Mouse (Mus musculus) midbrain, embryonic 11.5 days (tissue): Measurements from ENCODE around the gene Vwa8. TPM values are rescaled to one million over a fixed set of nuclear protein-coding genes. Genes with fewer than 3 reads are reported as not detected.
A peak's percentile ranks its signal among the peaks of the same experiment; 100 is the strongest.
"Not testable (repeated sequence)": the region's sequence is repeated elsewhere in the genome, so short reads cannot be mapped to it uniquely, and the experiment has no call there.

Source experiments
- ATAC-seq: fragments of 200-750 bp; cut with Nextera tagmentation; 2 replicates; pipeline ENCODE4 v1.8.0; 2017; ENCODE audit warnings: moderate TSS enrichment, moderate library complexity; ENCODE audit not compliant: low FRiP score
- DNase-seq: peaks from one replicate; pipeline ENCODE4 v3.0.0; 2015; ENCODE audit warnings: low spot score; ENCODE audit errors: missing footprints
- H3K27ac ChIP-seq: fragments of 300-500 bp; sonication (generic); 2 replicates; pipeline ENCODE4 v1.5.1; 2014; ENCODE audit warnings: low read depth, low read length
- H3K27me3 ChIP-seq: fragments of 300-500 bp; sonication (generic); 2 replicates; pipeline ENCODE4 v1.6.1; 2014; ENCODE audit warnings: mild to moderate bottlenecking, low read length, moderate library complexity, mixed read lengths; ENCODE audit not compliant: control insufficient read depth, insufficient read depth
- H3K36me3 ChIP-seq: fragments of 300-500 bp; sonication (generic); 2 replicates; pipeline ENCODE4 v1.6.1; 2014; ENCODE audit warnings: mild to moderate bottlenecking, low read length, moderate library complexity, mixed read lengths; ENCODE audit not compliant: control insufficient read depth, insufficient read depth
- H3K4me1 ChIP-seq: fragments of 300-500 bp; sonication (generic); 2 replicates; pipeline ENCODE4 v1.6.1; 2014; ENCODE audit warnings: low read length; ENCODE audit not compliant: control insufficient read depth, insufficient read depth
- H3K4me2 ChIP-seq: fragments of 300-500 bp; sonication (generic); 2 replicates; pipeline ENCODE4 v1.6.1; 2014; ENCODE audit warnings: mild to moderate bottlenecking, moderate library complexity
- H3K4me3 ChIP-seq: fragments of 300-500 bp; sonication (generic); 2 replicates; pipeline ENCODE4 v1.5.1; 2014; ENCODE audit warnings: low read depth, low read length
- H3K9ac ChIP-seq: fragments of 300-500 bp; sonication (generic); 2 replicates; pipeline ENCODE4 v1.6.1; 2014; ENCODE audit warnings: low read length
- H3K9me3 ChIP-seq: fragments of 300-500 bp; sonication (generic); 2 replicates; pipeline ENCODE4 v1.6.1; 2016; ENCODE audit warnings: low read length; ENCODE audit not compliant: control insufficient read depth
- WGBS: fragments of 180-500 bp; shearing (Covaris S2); extraction: QIAGEN DNeasy Blood & Tissue Kit; methylation state at CpG from one replicate; pipeline ENCODE4 v1.1.7; 2014; 5-methylcytosine and 5-hydroxymethylcytosine counted together
- polyA plus RNA-seq: library from polyadenylated mRNA; unstranded; fragments of >200 nt; fragmentation: Nextera tagmentation; extraction: Ambion mirVana; gene quantifications from 2 replicates; pipeline ENCODE4 v1.2.1, GENCODE M21; 2014

Vwa8 gene
- polyA plus RNA-seq, 1 experiment from 2014 or later: 7.0 TPM

DNA sequence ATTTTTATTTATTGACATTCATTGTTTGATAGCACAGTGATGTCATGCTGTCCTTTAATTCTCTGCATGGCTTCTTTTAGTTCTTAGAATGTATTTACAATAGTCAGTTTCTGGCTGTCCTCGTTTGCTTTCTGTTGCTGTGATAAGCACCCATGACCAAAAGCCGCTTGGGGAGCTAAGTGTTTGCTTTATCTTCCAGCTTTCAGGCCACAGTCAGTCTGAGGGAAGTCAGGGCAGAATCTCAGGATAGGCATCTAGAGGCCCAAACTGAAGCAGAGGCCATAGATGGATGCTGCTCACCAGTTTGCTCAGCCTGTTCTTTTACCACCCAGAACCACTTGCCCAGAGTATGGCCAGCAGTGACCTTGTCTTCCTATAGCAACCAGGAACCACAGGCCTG lies 28.3 kb downstream of the Vwa8 start:
- no peaks in the 10 kb centered on the region for H3K9me3 ChIP-seq
- peak; percentile 23 for DNase-seq
- WGBS: 84% methylated on average over 2 of the region's 2 CpGs
- H3K27me3 ChIP-seq: no peaks in the 10 kb centered on the region
- H3K27ac ChIP-seq: no peak overlapping the region
- H3K36me3 ChIP-seq: no peaks in the 10 kb centered on the region
- H3K4me2 ChIP-seq: no peak overlapping the region
- H3K4me3 ChIP-seq: no peak overlapping the region
- ATAC-seq: no peak
- H3K9ac ChIP-seq: no peak overlapping the region
- H3K4me1 ChIP-seq: peaks cover 3% of the 10 kb centered on the region; the same call in 1 of the 2 replicates

DNA sequence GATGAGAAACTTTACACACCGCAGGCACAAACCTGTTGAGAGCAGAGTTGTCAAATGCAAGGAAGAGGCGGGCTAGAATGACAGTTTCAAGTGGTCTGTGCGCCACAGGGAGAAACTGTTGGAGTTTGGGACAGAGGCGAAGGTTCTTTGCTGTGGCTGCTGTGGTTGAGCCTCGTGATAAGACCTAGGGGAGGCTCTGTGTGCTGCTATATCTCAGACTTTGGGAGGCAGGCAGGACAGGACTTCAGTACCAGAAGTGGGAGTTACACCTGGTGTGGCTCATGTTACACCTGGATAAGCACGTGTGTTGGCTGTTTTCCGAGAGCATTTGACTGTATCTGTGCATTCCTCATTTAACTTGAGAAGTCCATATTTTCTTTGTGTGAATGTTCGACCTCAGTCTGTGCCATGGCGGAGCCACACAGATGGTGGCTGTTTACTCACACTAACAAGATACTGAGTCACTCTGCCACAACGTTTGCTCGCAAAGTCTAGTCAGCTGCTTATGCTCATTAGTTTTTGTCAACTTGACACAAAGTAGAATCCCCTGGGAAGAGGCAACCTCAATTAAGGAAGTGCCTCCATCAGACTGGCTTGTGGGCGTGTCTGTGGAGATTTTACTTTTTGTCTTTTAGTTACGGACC lies 29.7 kb downstream of the Vwa8 start:
- Histone ChIP-seq H3K4me1 (peaks cover 3% of the 10 kb centered on the region; the same call in 1 of the 2 replicates), H3K27ac (no peak overlapping the region), H3K4me3 (no peak overlapping the region), H3K4me2 (no peak overlapping the region), H3K36me3 (no peaks in the 10 kb centered on the region), H3K9ac (no peak overlapping the region), H3K9me3 (no peaks in the 10 kb centered on the region), H3K27me3 (no peaks in the 10 kb centered on the region)
- no peak for ATAC-seq
- 86% methylated on average over 13 of the region's 13 CpGs for WGBS
- peak; percentile 69 for DNase-seq

DNA sequence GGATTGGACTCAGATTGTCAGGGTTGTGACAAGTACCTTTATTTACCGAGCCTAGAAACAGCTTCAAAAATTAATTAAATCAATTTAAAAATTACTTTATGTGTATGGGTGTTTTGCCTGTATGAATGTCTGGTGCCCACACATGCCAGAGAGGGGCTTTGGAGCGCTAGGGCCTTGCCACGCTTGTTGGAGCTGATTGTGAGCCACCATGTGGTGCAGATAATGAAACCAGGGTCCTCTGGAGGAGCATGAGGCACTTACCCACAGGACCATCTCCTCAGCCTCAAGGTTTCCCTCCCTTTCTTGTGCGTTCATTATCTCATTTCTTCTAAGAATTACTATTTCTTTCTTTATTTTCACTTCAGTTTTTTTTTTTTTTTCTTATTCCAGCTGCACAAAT lies 32.0 kb downstream of the Vwa8 start:
- ATAC-seq (no peak), DNase-seq (peak; percentile 57)
- no peaks in the 10 kb centered on the region for H3K9me3 ChIP-seq
- H3K4me2 ChIP-seq: no peak overlapping the region
- 88% methylated on average over 4 of the region's 4 CpGs for WGBS
- H3K36me3 ChIP-seq: no peaks in the 10 kb centered on the region
- no peaks in the 10 kb centered on the region for H3K27me3 ChIP-seq
- H3K4me1 ChIP-seq: peaks cover 3% of the 10 kb centered on the region; the same call in 1 of the 2 replicates
- H3K9ac ChIP-seq: no peak overlapping the region
- H3K27ac ChIP-seq: no peak overlapping the region
- H3K4me3 ChIP-seq: no peak overlapping the region

GRCm38 (mm10) chr14:78881563-78881962 lies 32.7 kb downstream of the Vwa8 start:
- Histone ChIP-seq H3K36me3 (no peaks in the 10 kb centered on the region), H3K4me2 (no peak overlapping the region), H3K9me3 (no peaks in the 10 kb centered on the region), H3K27me3 (no peaks in the 10 kb centered on the region), H3K4me3 (no peak overlapping the region), H3K27ac (no peak overlapping the region), H3K9ac (no peak overlapping the region), H3K4me1 (peaks cover 7% of the 10 kb centered on the region; the same call in 1 of the 2 replicates)
- ATAC-seq (no peak), DNase-seq (peak; percentile 77)
- WGBS: 80% methylated on average over 10 of the region's 10 CpGs

DNA sequence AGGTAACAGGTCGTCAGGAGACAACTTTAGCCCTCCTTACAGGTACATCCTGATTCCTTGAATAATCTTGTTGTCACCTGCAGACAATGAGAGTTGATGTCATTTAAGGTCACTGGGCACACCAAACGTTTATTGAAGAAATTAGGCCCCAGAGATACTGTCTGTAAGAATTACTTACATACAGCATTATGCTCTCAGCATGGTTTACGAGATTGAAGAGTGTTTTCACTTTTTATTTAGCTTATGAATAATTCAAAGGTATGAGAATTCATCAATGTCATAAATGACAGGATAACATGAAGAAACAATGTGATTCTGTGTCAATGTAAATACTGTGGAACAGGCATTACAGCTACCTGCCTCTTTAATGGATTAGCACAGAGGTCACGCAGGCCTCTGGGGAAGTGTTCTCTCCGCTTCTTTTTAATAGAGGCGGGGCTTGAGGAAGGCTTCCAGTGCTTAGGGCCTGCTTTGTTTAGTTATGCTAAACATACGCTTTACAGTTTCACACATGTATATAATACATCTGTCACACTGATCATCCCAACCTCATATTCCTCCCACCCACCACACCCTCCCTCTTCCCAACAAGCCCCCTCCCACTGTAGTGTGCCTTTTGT lies 37.2 kb downstream of the Vwa8 start:
- Histone ChIP-seq H3K36me3 (no peaks in the 10 kb centered on the region), H3K4me3 (no peak overlapping the region), H3K4me1 (peaks cover 7% of the 10 kb centered on the region; the same call in 1 of the 2 replicates), H3K9me3 (no peaks in the 10 kb centered on the region), H3K9ac (no peak overlapping the region), H3K4me2 (no peak overlapping the region), H3K27me3 (no peaks in the 10 kb centered on the region), H3K27ac (no peak overlapping the region)
- WGBS: 79% methylated on average over 7 of the region's 7 CpGs
- DNase-seq: peak; percentile 77
- peak; percentile 42; the same call in 1 of the 2 replicates for ATAC-seq

GRCm38 (mm10) chr14:78886566-78887234 lies 37.8 kb downstream of the Vwa8 start:
- ATAC-seq (no peak), DNase-seq (peak; percentile 60)
- no peak overlapping the region for H3K4me3 ChIP-seq
- no peak overlapping the region for H3K9ac ChIP-seq
- H3K27me3 ChIP-seq: no peaks in the 10 kb centered on the region
- H3K27ac ChIP-seq: no peak overlapping the region; the same call in 1 of the 2 replicates
- H3K9me3 ChIP-seq: no peaks in the 10 kb centered on the region
- H3K4me1 ChIP-seq: peaks cover 5% of the 10 kb centered on the region; the same call in 1 of the 2 replicates
- whole genome bisulfite sequencing: 92% methylated on average over 8 of the region's 8 CpGs
- no peak overlapping the region for H3K4me2 ChIP-seq
- no peaks in the 10 kb centered on the region for H3K36me3 ChIP-seq

DNA sequence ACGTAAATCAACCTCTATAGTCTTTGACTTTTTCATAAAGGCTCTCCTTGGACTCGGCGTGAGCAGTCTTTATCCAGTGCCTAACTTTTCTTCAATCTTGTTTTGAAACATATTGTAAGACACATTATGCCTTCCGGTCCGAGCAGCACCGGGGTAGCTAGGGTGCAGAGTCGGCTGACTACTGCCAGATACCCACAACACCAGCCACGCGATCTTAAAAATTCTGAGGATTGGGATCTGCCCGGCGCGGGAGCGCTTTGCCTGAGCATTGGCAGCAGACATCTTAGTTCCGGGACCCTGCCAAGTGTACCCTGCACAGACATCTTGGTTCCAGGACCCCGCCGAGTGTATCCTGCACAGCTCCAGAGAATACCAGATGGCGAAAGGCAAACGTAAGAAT lies 38.6 kb downstream of the Vwa8 start:
- H3K9ac ChIP-seq, H3K4me1 ChIP-seq, ATAC-seq, H3K4me2 ChIP-seq, H3K27me3 ChIP-seq, H3K4me3 ChIP-seq, H3K36me3 ChIP-seq, H3K27ac ChIP-seq, DNase-seq, H3K9me3 ChIP-seq: not testable (repeated sequence)
- WGBS: 98% methylated on average over 14 of the region's 18 CpGs

DNA sequence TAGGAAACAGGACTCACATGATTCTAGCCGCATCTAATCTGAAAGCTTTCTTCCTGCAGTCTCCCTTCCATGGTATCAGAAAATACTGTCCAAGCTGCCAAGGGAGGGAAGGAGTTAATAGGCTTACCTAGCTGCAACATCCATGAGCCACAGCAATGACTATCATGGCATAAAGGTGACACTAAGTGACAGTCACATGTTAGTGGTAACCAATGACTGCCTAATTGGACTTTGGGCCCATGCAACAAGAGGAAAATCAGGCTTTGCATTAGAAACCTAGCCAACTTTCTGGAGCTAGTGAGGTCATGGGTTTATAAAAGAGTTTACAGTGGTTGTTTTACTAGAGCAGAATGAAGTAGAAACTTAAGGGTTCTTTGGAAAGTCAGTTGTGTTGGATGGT lies 46.6 kb downstream of the Vwa8 start:
- Histone ChIP-seq H3K4me3 (no peak overlapping the region), H3K9me3 (no peaks in the 10 kb centered on the region), H3K27ac (no peak overlapping the region), H3K4me1 (no peaks in the 10 kb centered on the region), H3K9ac (no peak overlapping the region), H3K27me3 (no peaks in the 10 kb centered on the region), H3K4me2 (no peak overlapping the region), H3K36me3 (no peaks in the 10 kb centered on the region)
- 100% methylated on average over 1 of the region's 1 CpGs for WGBS
- no peak for DNase-seq
- no peak for ATAC-seq

- no peaks in the 10 kb centered on the region for H3K36me3 ChIP-seq
- ATAC-seq: no peak
- WGBS: 90% methylated on average over 5 of the region's 5 CpGs
- H3K4me3 ChIP-seq: no peak overlapping the region
- H3K27ac ChIP-seq: no peak overlapping the region
- peak; percentile 12 for DNase-seq
- no peak overlapping the region for H3K9ac ChIP-seq
- no peak overlapping the region for H3K4me2 ChIP-seq
- H3K9me3 ChIP-seq: no peaks in the 10 kb centered on the region
- H3K27me3 ChIP-seq: no peaks in the 10 kb centered on the region
- H3K4me1 ChIP-seq: no peaks in the 10 kb centered on the region
These were observed 47.4 kb downstream of the Vwa8 start for GRCm38 (mm10) chr14:78896252-78896651.
